In the genomic region with DNA sequence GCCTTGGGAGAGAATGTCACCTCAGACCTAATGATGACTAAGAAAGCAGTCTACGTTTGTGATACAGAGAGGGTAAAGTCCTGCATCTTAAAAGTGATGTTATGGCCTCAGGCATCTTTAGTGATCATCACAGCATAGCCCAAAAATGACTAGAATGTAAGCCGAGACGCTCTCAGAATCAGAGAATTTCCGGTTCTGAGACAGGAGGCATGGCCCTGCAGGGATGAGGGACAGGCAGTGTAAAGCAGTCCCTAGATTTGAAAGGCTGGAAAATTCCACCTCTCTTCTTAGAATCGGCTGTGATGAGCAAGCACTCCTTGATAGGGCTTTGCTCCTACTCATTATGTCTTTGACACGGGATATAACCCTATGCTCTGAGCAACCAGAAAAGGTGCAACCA, we compare ENCODE assay signal across 15 mouse cellular contexts. TPM values are rescaled to one million over a fixed set of nuclear protein-coding genes. Genes with fewer than 3 reads are reported as not detected.
"Had no signal": no experiment of that assay in that cellular context is flagged by ENCODE, and none has a peak within 500 bp of the region (broad histone marks: within the 10 kb centered on the region; RNA-seq: fewer than 3 reads in every experiment).

No protein-coding gene starts in this region.

- H3K4me3 ChIP-seq: left cerebral cortex, adult 2 months; liver, embryonic 13.5 days had no signal

- H3K27ac ChIP-seq: left cerebral cortex, adult 2 months; liver, embryonic 13.5 days; stomach, postnatal 0 days had no signal

- H3K4me2 ChIP-seq: liver, embryonic 13.5 days; midbrain, embryonic 11.5 days had no signal

- H3K9ac ChIP-seq: liver, embryonic 13.5 days had no signal

- H3K36me3 ChIP-seq: liver, embryonic 13.5 days had no signal

- H3K27me3 ChIP-seq: liver, embryonic 13.5 days had no signal

- H3K9me3 ChIP-seq: liver, embryonic 13.5 days had no signal

- DNase-seq: kidney, adult 9 months; kidney, postnatal 25 days; layer of hippocampus, postnatal 36 days; liver, embryonic 13.5 days; lung, adult 2 months; lung, postnatal 14 days; lung, postnatal 4 days; midbrain, embryonic 14.5 days; thymus, adult 2 months; thymus, postnatal 14 days; thymus, postnatal 4 days had no signal

RNA-seq across cellular contexts. Expression of a gene that starts 48.8 kb away (rescaled TPM):
- total RNA-seq: megakaryocyte-erythroid progenitor cell, adult 5-6 weeks had no signal
